In the genomic region with DNA sequence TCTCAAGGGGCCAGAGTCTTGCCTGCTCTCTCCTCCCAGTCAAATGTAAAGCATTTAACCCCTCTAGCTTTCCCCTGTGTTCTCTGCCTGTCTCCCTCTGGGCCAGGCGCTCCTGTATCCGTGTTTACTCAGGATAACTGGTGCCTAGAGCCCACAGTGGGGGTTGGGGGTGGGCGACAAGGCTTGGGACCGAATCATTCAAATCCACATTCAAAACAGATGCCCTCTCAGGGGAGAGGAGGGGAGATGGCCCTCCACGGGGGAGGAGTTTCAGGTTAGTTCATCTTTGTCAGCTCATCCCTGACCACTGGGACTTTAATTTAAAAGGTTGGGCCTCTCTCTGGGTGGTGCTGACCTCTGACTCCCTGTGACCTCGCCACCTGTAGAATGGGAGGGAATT, we compare ENCODE assay signal across 22 mouse cellular contexts.
A peak's percentile ranks its signal among the peaks of the same experiment; 100 is the strongest.
DNase-seq lines count a peak whose midpoint lies in the region; ATAC-seq and TF ChIP-seq lines count a peak whose summit lies in the region.
"Had no signal": no experiment of that assay in that cellular context is flagged by ENCODE, and none has a peak within 500 bp of the region (broad histone marks: within the 10 kb centered on the region; RNA-seq: fewer than 3 reads in every experiment).

No protein-coding gene starts in this region.

- H3K4me1 ChIP-seq in hindbrain, embryonic 10.5 days (replicated peaks) = peaks cover 43% of the 10 kb centered on the region
- H3K4me1 ChIP-seq in hindbrain, postnatal 0 days (ENCODE audit: insufficient read depth, low read length) = 0 out of 2 replicates have a peak, but pooled peaks cover 3% of the 10 kb centered on the region

- TF ChIP-seq CTCF in hindbrain, postnatal 0 days (IDR thresholded peaks at IDR 0.05; ENCODE audit: low read depth) = no peak

- H3K36me3 ChIP-seq in hindbrain, embryonic 10.5 days = no peaks in the 10 kb centered on the region
- no peaks in the 10 kb centered on the region for H3K36me3 ChIP-seq in hindbrain, postnatal 0 days (ENCODE audit: insufficient read depth, low read length)
- H3K36me3 ChIP-seq: embryonic facial prominence, embryonic 13.5 days; heart, embryonic 13.5 days; hindbrain, embryonic 13.5 days; intestine, embryonic 15.5 days had no signal

- no peak overlapping the region for H3K4me3 ChIP-seq in hindbrain, embryonic 10.5 days
- no peak overlapping the region for H3K4me3 ChIP-seq in hindbrain, postnatal 0 days (ENCODE audit: low read length)
- H3K4me3 ChIP-seq: embryonic facial prominence, embryonic 13.5 days; heart, adult 2 months; heart, embryonic 13.5 days; hindbrain, embryonic 13.5 days; intestine, embryonic 15.5 days had no signal

- no peaks in the 10 kb centered on the region for H3K9me3 ChIP-seq in hindbrain, embryonic 10.5 days
- no peaks in the 10 kb centered on the region for H3K9me3 ChIP-seq in hindbrain, postnatal 0 days (ENCODE audit: low read length)
- H3K9me3 ChIP-seq: embryonic facial prominence, embryonic 13.5 days; heart, embryonic 13.5 days; hindbrain, embryonic 13.5 days; intestine, embryonic 15.5 days had no signal

- H3K27ac ChIP-seq in hindbrain, embryonic 10.5 days = peak overlapping the region; percentile 45; the same call in 1 of the 2 replicates
- H3K27ac ChIP-seq in hindbrain, postnatal 0 days = no peak overlapping the region
- H3K27ac ChIP-seq: embryonic facial prominence, embryonic 13.5 days; heart, adult 2 months; heart, embryonic 13.5 days; hindbrain, embryonic 13.5 days; intestine, embryonic 15.5 days had no signal

- WGBS in hindbrain, embryonic 10.5 days = 29% methylated on average over 6 of the region's 6 CpGs
- 47% methylated on average over 6 of the region's 6 CpGs for WGBS in hindbrain, postnatal 0 days

- no peak overlapping the region for H3K9ac ChIP-seq in hindbrain, postnatal 0 days (replicated peaks; ENCODE audit: low read length)
- H3K9ac ChIP-seq: embryonic facial prominence, embryonic 13.5 days; heart, embryonic 13.5 days; hindbrain, embryonic 13.5 days; intestine, embryonic 15.5 days had no signal

- H3K4me2 ChIP-seq in hindbrain, postnatal 0 days (ENCODE audit: low read depth, low read length) = no peak overlapping the region
- H3K4me2 ChIP-seq: embryonic facial prominence, embryonic 13.5 days; heart, embryonic 13.5 days; hindbrain, embryonic 13.5 days; intestine, embryonic 15.5 days had no signal

- H3K27me3 ChIP-seq in hindbrain, embryonic 10.5 days (ENCODE audit: insufficient read depth, poor library complexity, severe bottlenecking) = no peaks in the 10 kb centered on the region
- no peaks in the 10 kb centered on the region for H3K27me3 ChIP-seq in hindbrain, postnatal 0 days (ENCODE audit: insufficient read depth, low read length)
- H3K27me3 ChIP-seq: embryonic facial prominence, embryonic 13.5 days; heart, embryonic 13.5 days; intestine, embryonic 15.5 days; Patski had no signal

- ATAC-seq in hindbrain, postnatal 0 days = no peak
- ATAC-seq in frontal cortex, adult (ENCODE audit: low TSS enrichment) = no peak
- ATAC-seq: activated CD4-positive, CD25-positive, alpha-beta regulatory T cell, adult 4 months; forebrain, embryonic 14.5 days; intestine, embryonic 15.5 days; Patski had no signal

- peak; percentile 26 for DNase-seq in embryo, embryonic 9.5 days (ENCODE audit: extremely low spot score)
- DNase-seq in embryo, embryonic 11 days = no peak
- DNase-seq in hindbrain, embryonic 10.5 days (ENCODE audit: low spot score) = no peak
- no peak for DNase-seq in hindbrain, postnatal 0 days (ENCODE audit: low spot score)
- peak; percentile 20 for DNase-seq in ES-CJ7 (ENCODE audit: low read depth, low spot score)
- no peak for DNase-seq in left cerebral cortex, adult 18-20 months (ENCODE audit: low spot score in 2 of 2)
- DNase-seq: adrenal gland, postnatal 25 days; cerebellum, adult 18-20 months; cerebellum, adult 9-11 months; cerebellum, postnatal 36 days; gastrocnemius, postnatal 10 days; heart, adult 2 months; heart, postnatal 36 days; kidney, adult 18-20 months had no signal

Comparison
In these comparisons a context has a peak if more than half of its experiments do, and no peak if none do; other contexts are left out.
1. DNase-seq: peak in embryo, embryonic 9.5 days (single experiment) and ES-CJ7 (single experiment); none in embryo, embryonic 11 days (single experiment), hindbrain, embryonic 10.5 days (single experiment), hindbrain, postnatal 0 days (single experiment) and left cerebral cortex, adult 18-20 months (0 of 2).